Mouse (Mus musculus): Measurements from ENCODE around the gene Crlf1.
"Not testable (repeated sequence)": the region's sequence is repeated elsewhere in the genome, so short reads cannot be mapped to it uniquely, and the experiment has no call there.

Crlf1 gene

DNA sequence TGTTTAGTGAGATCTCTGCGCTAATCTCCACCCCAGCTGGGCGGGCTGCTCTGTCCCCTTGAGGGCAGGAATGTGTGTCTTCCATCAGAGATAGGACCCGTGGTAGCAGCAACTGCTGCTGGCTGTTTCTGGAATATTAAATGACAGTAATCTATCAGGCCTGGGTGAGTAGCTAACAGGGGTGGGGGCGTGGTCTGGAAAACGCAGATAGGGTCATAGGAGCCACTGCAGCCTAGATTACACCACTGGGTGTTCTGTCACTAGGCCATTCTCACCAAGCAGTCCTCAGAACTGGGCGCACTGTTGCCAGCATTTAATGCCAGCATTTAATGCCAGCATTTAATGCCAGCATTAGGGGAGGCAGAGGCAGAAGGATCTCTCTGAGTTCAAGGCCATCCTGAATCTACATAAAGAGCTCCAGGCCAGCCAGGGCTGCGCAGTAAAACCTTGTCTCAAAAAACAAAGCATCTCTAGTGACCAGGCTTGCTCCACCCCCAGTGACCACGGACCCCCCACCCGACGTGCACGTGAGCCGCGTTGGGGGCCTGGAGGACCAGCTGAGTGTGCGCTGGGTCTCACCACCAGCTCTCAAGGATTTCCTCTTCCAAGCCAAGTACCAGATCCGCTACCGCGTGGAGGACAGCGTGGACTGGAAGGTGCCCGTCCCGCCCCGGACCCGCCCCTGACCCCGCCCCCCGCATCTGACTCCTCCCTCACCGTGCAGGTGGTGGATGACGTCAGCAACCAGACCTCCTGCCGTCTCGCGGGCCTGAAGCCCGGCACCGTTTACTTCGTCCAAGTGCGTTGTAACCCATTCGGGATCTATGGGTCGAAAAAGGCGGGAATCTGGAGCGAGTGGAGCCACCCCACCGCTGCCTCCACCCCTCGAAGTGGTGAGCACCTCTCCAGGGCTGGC, 7.7 kb downstream of the Crlf1 start:
- peak; percentile 41 to 63 for DNase-seq

GRCm38 (mm10) chr8:70501820-70502529, 9.0 kb downstream of the Crlf1 start:
- DNase-seq: peak in 1 of 2 experiments; percentile 46

GRCm38 (mm10) chr8:70502540-70502939, 9.6 kb downstream of the Crlf1 start:
- DNase-seq: no peak

DNA sequence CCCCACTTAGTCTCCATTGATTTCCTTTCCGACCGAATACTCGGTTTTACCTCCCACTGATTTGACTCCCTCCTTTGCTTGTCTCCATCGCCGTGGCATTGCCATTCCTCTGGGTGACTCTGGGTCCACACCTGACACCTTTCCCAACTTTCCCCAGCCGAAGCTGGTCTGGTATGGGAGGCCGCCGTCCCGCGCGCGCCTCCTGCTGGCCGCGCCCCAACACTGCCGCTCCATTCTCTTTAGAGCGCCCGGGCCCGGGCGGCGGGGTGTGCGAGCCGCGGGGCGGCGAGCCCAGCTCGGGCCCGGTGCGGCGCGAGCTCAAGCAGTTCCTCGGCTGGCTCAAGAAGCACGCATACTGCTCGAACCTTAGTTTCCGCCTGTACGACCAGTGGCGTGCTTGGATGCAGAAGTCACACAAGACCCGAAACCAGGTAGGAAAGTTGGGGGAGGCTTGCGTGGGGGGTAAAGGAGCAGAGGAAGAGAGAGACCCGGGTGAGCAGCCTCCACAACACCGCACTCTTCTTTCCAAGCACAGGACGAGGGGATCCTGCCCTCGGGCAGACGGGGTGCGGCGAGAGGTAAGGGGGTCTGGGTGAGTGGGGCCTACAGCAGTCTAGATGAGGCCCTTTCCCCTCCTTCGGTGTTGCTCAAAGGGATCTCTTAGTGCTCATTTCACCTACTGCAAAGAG, 10.2 kb downstream of the Crlf1 start:
- peak; percentile 74 to 78 for DNase-seq

GRCm38 (mm10) chr8:70504291-70504716, 11.3 kb downstream of the Crlf1 start:
- peak; percentile 75 to 83 for DNase-seq

- peak; percentile 70 to 89 for DNase-seq
Measured at GRCm38 (mm10) chr8:70504851-70505250, 11.9 kb downstream of the Crlf1 start.

DNA sequence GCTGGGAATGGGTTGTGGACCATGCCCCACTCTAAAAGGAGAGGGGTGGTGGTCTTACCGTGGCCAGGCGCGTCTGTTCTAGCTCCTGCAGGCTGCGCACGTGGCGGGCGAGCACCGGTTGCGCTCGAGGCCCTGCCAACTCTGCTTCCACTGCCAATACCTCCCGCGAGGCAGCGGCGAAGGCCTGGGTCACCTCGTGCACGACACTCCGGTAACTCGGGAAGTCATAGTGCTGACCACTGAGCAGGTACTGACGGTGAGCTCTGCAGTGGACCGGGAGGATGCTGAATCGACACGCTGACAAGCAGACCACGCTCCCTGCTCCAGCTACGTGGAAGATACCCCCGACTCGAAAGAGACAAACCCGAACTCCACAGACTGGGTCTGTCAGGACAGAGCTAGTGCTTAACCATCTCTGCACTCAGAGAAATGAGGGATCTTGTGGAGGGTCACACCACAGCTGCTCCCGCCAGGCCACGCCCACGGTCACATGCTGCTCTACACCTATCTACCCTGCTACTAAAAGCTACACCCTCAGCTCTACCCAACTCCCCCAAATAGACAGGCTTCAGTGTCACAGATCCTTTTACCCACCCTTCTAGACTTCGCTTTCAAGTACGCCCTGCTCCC, 12.9 kb downstream of the Crlf1 start:
- peak in 1 of 2 experiments; percentile 56 for DNase-seq

GRCm38 (mm10) chr8:70506328-70507026, 13.5 kb downstream of the Crlf1 start, which contains the start of gene Rex1bd:
Gene Rex1bd (minus strand): TSS chr8:70506752.
- peak; percentile 97 to 99 for DNase-seq

- peak in 1 of 2 experiments; percentile 37 for DNase-seq
Measured at GRCm38 (mm10) chr8:70507027-70507393, 14.1 kb downstream of the Crlf1 start.

DNA sequence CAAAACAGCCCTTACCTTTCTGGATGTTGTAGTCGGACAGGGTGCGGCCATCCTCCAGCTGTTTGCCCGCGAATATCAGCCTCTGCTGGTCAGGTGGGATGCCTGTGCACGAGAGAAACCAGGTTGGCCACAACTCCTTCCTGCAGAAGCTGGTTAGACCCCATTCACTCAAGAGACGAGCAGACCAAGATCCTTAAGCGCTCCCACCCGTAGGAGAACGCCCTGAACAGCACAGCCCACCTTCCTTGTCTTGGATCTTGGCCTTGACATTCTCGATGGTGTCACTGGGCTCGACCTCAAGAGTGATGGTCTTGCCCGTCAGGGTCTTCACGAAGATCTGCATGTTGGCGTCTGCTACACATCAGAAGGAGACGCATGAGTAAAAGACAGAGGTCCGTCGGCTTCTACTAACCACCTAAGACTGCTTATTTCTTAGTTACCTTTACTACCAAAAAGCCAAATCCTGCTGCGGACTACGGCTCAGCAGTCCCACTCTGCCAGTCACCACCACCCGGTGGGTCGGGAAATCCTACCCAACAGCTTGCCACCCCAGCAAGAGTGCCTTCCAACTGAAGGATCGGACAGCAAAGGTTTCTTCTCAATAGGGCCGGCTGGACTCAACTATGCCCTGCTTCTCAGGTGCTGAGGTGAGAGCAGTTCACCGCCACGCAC, 16.5 kb downstream of the Crlf1 start:
- peak in 1 of 2 experiments; percentile 40 for DNase-seq

GRCm38 (mm10) chr8:70510228-70510915, 17.4 kb downstream of the Crlf1 start, which contains the start of gene Uba52:
Gene Uba52 (minus strand): TSS chr8:70510801.
- peak; percentile 97 to 98 for DNase-seq

DNA sequence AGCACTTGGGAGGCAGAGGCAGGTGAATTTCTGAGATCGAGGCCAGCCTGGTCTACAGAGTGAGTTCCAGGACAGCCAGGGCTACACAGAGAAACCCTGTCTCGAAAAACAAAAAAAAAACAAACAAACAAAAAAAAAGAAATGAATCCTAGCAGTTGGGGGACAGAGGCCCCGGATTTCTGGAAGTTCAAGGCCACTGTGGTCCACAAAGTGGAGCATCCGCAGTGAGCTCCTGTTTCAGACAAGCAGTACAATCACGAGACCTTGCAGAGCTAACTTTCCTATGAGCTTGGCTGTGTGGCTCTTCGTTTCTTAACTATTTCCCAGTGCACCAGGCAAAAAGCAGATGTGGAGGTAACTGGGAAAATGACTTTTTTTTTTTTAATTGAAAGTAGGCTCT, 18.2 kb downstream of the Crlf1 start:
- not testable (repeated sequence) for DNase-seq

GRCm38 (mm10) chr8:70511770-70512169, 18.8 kb downstream of the Crlf1 start:
- no peak for DNase-seq

GRCm38 (mm10) chr8:70512253-70512903, 19.4 kb downstream of the Crlf1 start:
- no peak for DNase-seq

- DNase-seq: peak in 1 of 2 experiments; percentile 44
Measured at GRCm38 (mm10) chr8:70513441-70513840, 20.5 kb downstream of the Crlf1 start.

GRCm38 (mm10) chr8:70517940-70518643, 25.1 kb downstream of the Crlf1 start:
- no peak for DNase-seq

DNA sequence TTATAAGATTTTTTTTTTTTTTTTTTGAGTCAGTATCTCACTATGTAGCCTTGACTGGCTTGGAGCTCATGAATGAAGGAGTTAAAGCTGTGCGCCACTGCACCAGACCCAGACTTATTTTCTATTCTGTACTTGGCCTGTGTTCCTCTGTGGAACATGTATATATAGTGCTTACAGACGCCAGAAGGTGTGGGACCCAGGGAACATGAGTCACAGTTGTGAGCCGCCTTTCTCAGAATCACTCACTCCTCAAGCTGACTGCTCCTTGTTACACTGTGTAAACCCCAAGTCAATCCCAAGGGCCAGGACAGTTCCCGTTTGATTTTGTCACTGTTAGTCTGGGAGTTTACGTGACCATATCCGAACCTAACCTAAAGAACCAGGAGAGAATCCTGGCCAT, 26.1 kb downstream of the Crlf1 start:
- DNase-seq: no peak

DNA sequence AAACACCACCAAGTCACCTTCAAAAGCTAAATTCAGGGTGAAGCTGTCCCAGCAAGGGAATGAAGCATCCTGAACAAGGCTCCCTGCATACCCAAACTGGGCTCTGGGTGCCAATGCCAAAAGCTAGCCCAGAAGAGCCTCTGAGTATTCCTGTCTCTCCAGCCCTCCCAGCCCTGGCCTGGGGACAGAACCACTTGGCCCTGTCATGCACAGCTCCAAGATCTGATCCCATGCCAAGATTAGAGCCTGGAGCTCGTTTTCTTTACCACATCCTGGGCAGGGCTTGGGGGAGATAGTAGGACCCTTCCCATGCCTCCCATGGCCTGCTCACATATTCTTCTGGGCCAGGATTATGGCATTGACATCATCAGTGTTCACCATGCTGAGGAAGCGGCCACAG, 26.6 kb downstream of the Crlf1 start:
- DNase-seq: no peak

All from kidney, postnatal 25 days (tissue).